Comparison of ENCODE assay signal across 21 mouse cellular contexts in the genomic region with DNA sequence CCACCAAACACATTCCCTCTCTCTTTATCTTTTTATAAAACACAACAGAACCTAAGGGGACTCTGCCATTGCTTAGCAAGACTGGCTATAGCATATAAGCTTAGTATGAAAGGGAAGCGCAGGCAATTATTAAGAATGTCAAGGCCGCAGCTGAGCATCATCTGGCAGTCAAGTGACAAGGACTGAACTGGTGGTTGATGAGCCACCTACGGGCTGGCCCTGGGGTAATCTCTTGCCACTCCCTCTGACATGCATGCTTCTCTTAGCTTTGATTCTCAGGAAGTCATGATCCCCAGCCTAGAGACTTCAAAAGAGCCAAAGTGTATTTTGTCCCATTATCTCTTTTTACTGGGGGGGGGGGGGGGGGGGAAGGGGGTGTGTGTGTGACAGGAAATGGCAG. TPM values are rescaled to one million over a fixed set of nuclear protein-coding genes. Genes with fewer than 3 reads are reported as not detected.
DNase-seq lines count a peak whose midpoint lies in the region; ATAC-seq and TF ChIP-seq lines count a peak whose summit lies in the region.
"Had no signal": no experiment of that assay in that cellular context is flagged by ENCODE, and none has a peak within 500 bp of the region (broad histone marks: within the 10 kb centered on the region; RNA-seq: fewer than 3 reads in every experiment).

No protein-coding gene starts in this region.

- H3K4me3 ChIP-seq in lung, postnatal 0 days (ENCODE audit: low read depth, low read length) = no peak overlapping the region
- H3K4me3 ChIP-seq in thymus, adult 2 months (ENCODE audit: control insufficient read depth, insufficient read depth, low read length) = no peak overlapping the region
- H3K4me3 ChIP-seq: forebrain, embryonic 15.5 days; hindbrain, embryonic 12.5 days; limb, embryonic 13.5 days; midbrain, embryonic 15.5 days; neural tube, embryonic 12.5 days had no signal

- H3K4me2 ChIP-seq in lung, postnatal 0 days (replicated peaks; ENCODE audit: low read depth, low read length) = no peak overlapping the region
- H3K4me2 ChIP-seq: forebrain, embryonic 15.5 days; heart, embryonic 11.5 days; hindbrain, embryonic 12.5 days; limb, embryonic 13.5 days; midbrain, embryonic 15.5 days; neural tube, embryonic 12.5 days had no signal

- no peaks in the 10 kb centered on the region for H3K36me3 ChIP-seq in lung, postnatal 0 days (ENCODE audit: insufficient read depth, low read length)
- no peaks in the 10 kb centered on the region for H3K36me3 ChIP-seq in thymus, adult 2 months (ENCODE audit: control insufficient read depth, insufficient read depth, low read length)
- H3K36me3 ChIP-seq: forebrain, embryonic 15.5 days; hindbrain, embryonic 12.5 days; limb, embryonic 13.5 days; midbrain, embryonic 15.5 days; neural tube, embryonic 12.5 days had no signal

- H3K27me3 ChIP-seq in lung, postnatal 0 days (replicated peaks; ENCODE audit: insufficient read depth, low read length) = no peaks in the 10 kb centered on the region
- H3K27me3 ChIP-seq in thymus, adult 2 months (ENCODE audit: control insufficient read depth, insufficient read depth, low read length) = no peaks in the 10 kb centered on the region
- H3K27me3 ChIP-seq: forebrain, embryonic 15.5 days; hindbrain, embryonic 12.5 days; midbrain, embryonic 15.5 days; neural tube, embryonic 12.5 days; Patski had no signal

- no peak for TF ChIP-seq EP300 in lung, postnatal 0 days (IDR thresholded peaks at IDR 0.05)

- ATAC-seq in lung, postnatal 0 days = no peak
- peak; percentile 65 for ATAC-seq in CD4-positive, CD25-positive, alpha-beta regulatory T cell, adult 4 months
- ATAC-seq in erythroid progenitor cell, adult 5-6 weeks (replicated peaks; ENCODE audit: low FRiP score, poor library complexity, severe bottlenecking) = no peak
- ATAC-seq: forebrain, embryonic 15.5 days; midbrain, embryonic 15.5 days; Patski had no signal

- no peak overlapping the region for H3K9ac ChIP-seq in lung, postnatal 0 days (replicated peaks; ENCODE audit: low read depth)
- H3K9ac ChIP-seq: forebrain, embryonic 15.5 days; hindbrain, embryonic 12.5 days; limb, embryonic 13.5 days; midbrain, embryonic 15.5 days; neural tube, embryonic 12.5 days had no signal

- intact Hi-C loops in heart, postnatal 14 days (cut with DNase I) = loop anchor here (5.0 kb wide), 1 partner anchor 43 kb away; a partner anchor contains a TSS

- H3K4me1 ChIP-seq in lung, postnatal 0 days (ENCODE audit: insufficient read depth, low read depth, low read length) = no peaks in the 10 kb centered on the region
- H3K4me1 ChIP-seq in thymus, adult 2 months (replicated peaks; ENCODE audit: control insufficient read depth, insufficient read depth, low read length) = peaks cover 14% of the 10 kb centered on the region
- H3K4me1 ChIP-seq: limb, embryonic 13.5 days had no signal

- no peak for TF ChIP-seq CTCF in lung, postnatal 0 days (IDR thresholded peaks at IDR 0.05)
- no peak for TF ChIP-seq CTCF in thymus, adult 2 months (IDR thresholded peaks at IDR 0.05; ENCODE audit: borderline replicate concordance, control insufficient read depth, extremely low read depth, insufficient read depth, low read length, poor library complexity)

- WGBS in lung, postnatal 0 days = 27% methylated on average over 3 of the region's 3 CpGs
- 48% methylated on average over 3 of the region's 3 CpGs for WGBS in thymus, adult 2 months

- H3K9me3 ChIP-seq in lung, postnatal 0 days (ENCODE audit: low read length) = no peaks in the 10 kb centered on the region
- H3K9me3 ChIP-seq: forebrain, embryonic 15.5 days; hindbrain, embryonic 12.5 days; limb, embryonic 13.5 days; midbrain, embryonic 15.5 days; neural tube, embryonic 12.5 days had no signal

- peak; percentile 40 for DNase-seq in lung, postnatal 10 days
- DNase-seq in lung, postnatal 0 days (ENCODE audit: low spot score) = no peak
- DNase-seq in adrenal gland, postnatal 14 days = peak; percentile 75
- peak; percentile 33 for DNase-seq in thymus, adult 2 months
- DNase-seq in frontal cortex, postnatal 36 days (ENCODE audit: low spot score in 2 of 2) = no peak
- DNase-seq in heart, postnatal 14 days = no peak
- DNase-seq: cerebellum, adult 18-20 months; gastrocnemius, postnatal 25 days; kidney, adult 11 months; right cerebral cortex, adult 18-20 months; spleen, adult 18-20 months had no signal

- TF ChIP-seq POLR2A in thymus, adult 2 months (IDR thresholded peaks at IDR 0.05; ENCODE audit: control insufficient read depth, extremely low read depth, insufficient read depth, low read length, poor library complexity) = no peak

- H3K27ac ChIP-seq in lung, postnatal 0 days (ENCODE audit: low read length) = no peak overlapping the region
- H3K27ac ChIP-seq in thymus, adult 2 months (ENCODE audit: control insufficient read depth, insufficient read depth, low read length) = no peak overlapping the region
- H3K27ac ChIP-seq: forebrain, embryonic 15.5 days; hindbrain, embryonic 12.5 days; limb, embryonic 13.5 days; midbrain, embryonic 15.5 days; neural tube, embryonic 12.5 days; stomach, postnatal 0 days had no signal

RNA-seq across cellular contexts. Expression of a gene that starts 41.7 kb away (rescaled TPM):
- polyA plus RNA-seq in lung, postnatal 0 days (2015; fragmentation: Nextera tagmentation; extraction: Ambion mirVana) = 312 and 318 TPM in 2 replicates
- polyA plus RNA-seq in CD4-positive, CD25-positive, alpha-beta regulatory T cell, adult 4 months (2017; shearing (Covaris generic)) = 10 to 100 TPM; 17.4 to 29.5 TPM
- total RNA-seq in adrenal gland, postnatal 14 days (2021) = 220 and 296 TPM in 2 replicates
- 144 and 150 TPM in 2 replicates for polyA plus RNA-seq in thymus, adult 2 months (2012; rRNA removed)
- 100 to 1,000 TPM; 145 to 153 TPM for total RNA-seq in heart, postnatal 14 days (2021)
- total RNA-seq in erythroid progenitor cell, adult 5-6 weeks (2015; ENCODE audit: low replicate concordance) = 1.1 and 2.5 TPM in 2 replicates
- total RNA-seq in erythroid progenitor cell, adult 5-6 weeks (2017; ENCODE audit: low replicate concordance) = 5.8 TPM in 1 of 2 replicates, not detected in the other

RNA-seq across cellular contexts. Expression of a gene that starts 59.8 kb away (rescaled TPM):
- 0.17 TPM in 1 of 2 replicates, not detected in the other for polyA plus RNA-seq in lung, postnatal 0 days (2015; fragmentation: Nextera tagmentation; extraction: Ambion mirVana)
- not detected for polyA plus RNA-seq in CD4-positive, CD25-positive, alpha-beta regulatory T cell, adult 4 months (2017; shearing (Covaris generic))
- total RNA-seq in adrenal gland, postnatal 14 days (2021) = 1.1 and 1.3 TPM in 2 replicates
- polyA plus RNA-seq in thymus, adult 2 months (2012; rRNA removed) = 0.37 and 0.43 TPM in 2 replicates
- under 1 TPM; 0.34 to 0.45 TPM for total RNA-seq in heart, postnatal 14 days (2021)
- not detected in 2 replicates for total RNA-seq in erythroid progenitor cell, adult 5-6 weeks (2015; ENCODE audit: low replicate concordance)
- total RNA-seq in erythroid progenitor cell, adult 5-6 weeks (2017; ENCODE audit: low replicate concordance) = not detected in 2 replicates

Comparison
In these comparisons a context has a peak if more than half of its experiments do, and no peak if none do; other contexts are left out.
1. DNase-seq: peak in lung, postnatal 10 days (single experiment), adrenal gland, postnatal 14 days (single experiment) and thymus, adult 2 months (single experiment); none in lung, postnatal 0 days (single experiment), frontal cortex, postnatal 36 days (0 of 2) and heart, postnatal 14 days (0 of 2).
2. RNA of a gene that starts 41.7 kb away (total RNA-seq): 220 to 296 TPM in adrenal gland, postnatal 14 days and 145 to 153 TPM in heart, postnatal 14 days; 1.1 to 5.8 TPM in erythroid progenitor cell, adult 5-6 weeks; every median in the first group is over 10 times any median in the second.